Mouse (Mus musculus) hindbrain, embryonic 14.5 days (tissue): ENCODE results near the gene Armh3. TPM values are rescaled to one million over a fixed set of nuclear protein-coding genes. Genes with fewer than 3 reads are reported as not detected.
A peak's percentile ranks its signal among the peaks of the same experiment; 100 is the strongest.

Source experiments
- ATAC-seq: fragments of 200-750 bp; cut with Nextera tagmentation; 2 replicates; pipeline ENCODE4 v1.8.0; 2017; ENCODE audit warnings: moderate number of reproducible peaks, mild to moderate bottlenecking, moderate TSS enrichment, moderate library complexity; ENCODE audit not compliant: low FRiP score
- DNase-seq: peaks from one replicate; pipeline ENCODE4 v3.0.0-alpha.2; 2015; ENCODE audit warnings: low spot score
- H3K27ac ChIP-seq: fragments of 300-500 bp; sonication (generic); 2 replicates; pipeline ENCODE4 v1.5.1; 2014; ENCODE audit warnings: mild to moderate bottlenecking, moderate library complexity
- H3K27me3 ChIP-seq: fragments of 300-500 bp; sonication (generic); 2 replicates; pipeline ENCODE4 v1.6.1; 2014; ENCODE audit warnings: mild to moderate bottlenecking, low read length, mixed read lengths; ENCODE audit not compliant: control insufficient read depth, insufficient read depth
- H3K36me3 ChIP-seq: fragments of 300-500 bp; sonication (generic); replicated peaks from 2 replicates; pipeline ENCODE4 v1.6.1; 2014; ENCODE audit not compliant: control insufficient read depth, insufficient read depth
- H3K4me1 ChIP-seq: fragments of 300-500 bp; sonication (generic); replicated peaks from 2 replicates; pipeline ENCODE4 v1.6.1; 2014; ENCODE audit warnings: antibody characterized with exemption, low read length, mixed read lengths; ENCODE audit not compliant: control insufficient read depth, insufficient read depth
- H3K4me2 ChIP-seq: fragments of 300-500 bp; sonication (generic); replicated peaks from 2 replicates; pipeline ENCODE4 v1.6.1; 2014; ENCODE audit warnings: mild to moderate bottlenecking, moderate library complexity
- H3K4me3 ChIP-seq: fragments of 300-500 bp; sonication (generic); replicated peaks from 2 replicates; pipeline ENCODE4 v1.5.1; 2014; ENCODE audit warnings: mild to moderate bottlenecking, low read length
- H3K9ac ChIP-seq: fragments of 300-500 bp; sonication (generic); 2 replicates; pipeline ENCODE4 v1.6.1; 2014
- H3K9me3 ChIP-seq: fragments of 300-500 bp; sonication (generic); 2 replicates; pipeline ENCODE4 v1.6.1; 2016; ENCODE audit warnings: low read length; ENCODE audit not compliant: control insufficient read depth
- WGBS: fragments of 180-500 bp; shearing (Covaris S2); extraction: QIAGEN DNeasy Blood & Tissue Kit; methylation state at CpG from one replicate; pipeline ENCODE4 v1.1.7; 2014; 5-methylcytosine and 5-hydroxymethylcytosine counted together
- polyA plus RNA-seq: library from polyadenylated mRNA; unstranded; fragments of >200 nt; fragmentation: Nextera tagmentation; extraction: Ambion mirVana; gene quantifications from 2 replicates; pipeline ENCODE4 v1.2.1, GENCODE M21; 2014

The Armh3 gene
- polyA plus RNA-seq, 1 experiment from 2014 or later: 18.7 TPM

GRCm38 (mm10) chr19:46016023-46016422 is 17.7 kb upstream of the Armh3 start:
- Histone ChIP-seq H3K27ac (no peak overlapping the region), H3K27me3 (no peaks in the 10 kb centered on the region), H3K4me3 (no peak overlapping the region), H3K4me2 (no peak overlapping the region), H3K36me3 (no peaks in the 10 kb centered on the region), H3K9me3 (no peaks in the 10 kb centered on the region), H3K9ac (no peak overlapping the region), H3K4me1 (no peaks in the 10 kb centered on the region)
- WGBS: 80% methylated on average over 2 of the region's 2 CpGs
- no peak for ATAC-seq
- DNase-seq: no peak

- ATAC-seq (no peak; the same call in 1 of the 2 replicates), DNase-seq (peak; percentile 87)
- no peak overlapping the region for H3K4me2 ChIP-seq
- no peak overlapping the region for H3K27ac ChIP-seq
- H3K9me3 ChIP-seq: no peaks in the 10 kb centered on the region
- no peak overlapping the region for H3K4me3 ChIP-seq
- H3K9ac ChIP-seq: no peak overlapping the region
- no peaks in the 10 kb centered on the region for H3K27me3 ChIP-seq
- no peaks in the 10 kb centered on the region for H3K4me1 ChIP-seq
- no peaks in the 10 kb centered on the region for H3K36me3 ChIP-seq
- whole genome bisulfite sequencing: 42% methylated on average over 12 of the region's 12 CpGs
Measured at GRCm38 (mm10) chr19:46014572-46015178, 16.4 kb upstream of the Armh3 start.

- Histone ChIP-seq H3K27me3 (peaks cover 17% of the 10 kb centered on the region; the same call in 1 of the 2 replicates), H3K9me3 (no peaks in the 10 kb centered on the region), H3K4me2 (no peak overlapping the region), H3K36me3 (no peaks in the 10 kb centered on the region), H3K4me3 (no peak overlapping the region), H3K9ac (no peak overlapping the region), H3K27ac (no peak overlapping the region), H3K4me1 (peaks cover 13% of the 10 kb centered on the region)
- 86% methylated on average over 7 of the region's 7 CpGs for WGBS
- DNase-seq (no peak), ATAC-seq (no peak)
Measured at GRCm38 (mm10) chr19:46005680-46006079, 7.4 kb upstream of the Armh3 start.

GRCm38 (mm10) chr19:46004814-46005466 is 6.7 kb upstream of the Armh3 start:
- Histone ChIP-seq H3K27ac (no peak overlapping the region), H3K4me1 (peaks cover 13% of the 10 kb centered on the region), H3K36me3 (no peaks in the 10 kb centered on the region), H3K27me3 (peaks cover 17% of the 10 kb centered on the region; the same call in 1 of the 2 replicates), H3K4me3 (no peak overlapping the region), H3K9ac (no peak overlapping the region), H3K9me3 (no peaks in the 10 kb centered on the region), H3K4me2 (no peak overlapping the region)
- ATAC-seq (0 out of 2 replicates have a peak, but pooled peaks have one; percentile 21), DNase-seq (no peak)
- WGBS: 73% methylated on average over 17 of the region's 17 CpGs

- DNase-seq: peak; percentile 51
- 1% methylated on average over 70 of the region's 70 CpGs for WGBS
- peaks cover 17% of the 10 kb centered on the region; the same call in 1 of the 2 replicates for H3K27me3 ChIP-seq
- no peaks in the 10 kb centered on the region for H3K36me3 ChIP-seq
- H3K4me2 ChIP-seq: peak within 1 kb of the TSS; percentile 89
- H3K4me1 ChIP-seq: peaks cover 13% of the 10 kb centered on the region
- H3K27ac ChIP-seq: no peak within 1 kb of the TSS
- H3K9me3 ChIP-seq: no peaks in the 10 kb centered on the region
- H3K4me3 ChIP-seq: peak within 1 kb of the TSS; percentile 46
- peak within 1 kb of the TSS; percentile 60 for H3K9ac ChIP-seq
- peak; percentile 54; the same call in 1 of the 2 replicates for ATAC-seq
Measured at GRCm38 (mm10) chr19:46003371-46004226, 5.3 kb upstream of the Armh3 start, which contains the start of gene Hps6. TSS of gene Hps6 (plus strand) at chr19:46003508.

GRCm38 (mm10) chr19:46002279-46002678 is 4.0 kb upstream of the Armh3 start:
- no peak overlapping the region for H3K27ac ChIP-seq
- H3K27me3 ChIP-seq: peaks cover 17% of the 10 kb centered on the region; the same call in 1 of the 2 replicates
- ATAC-seq (no peak), DNase-seq (no peak)
- H3K36me3 ChIP-seq: no peaks in the 10 kb centered on the region
- no peak overlapping the region for H3K4me2 ChIP-seq
- H3K9me3 ChIP-seq: no peaks in the 10 kb centered on the region
- WGBS: 87% methylated on average over 9 of the region's 9 CpGs
- H3K4me3 ChIP-seq: no peak overlapping the region
- peaks cover 19% of the 10 kb centered on the region for H3K4me1 ChIP-seq
- H3K9ac ChIP-seq: no peak overlapping the region

GRCm38 (mm10) chr19:45999378-45999777 is 1.1 kb upstream of the Armh3 start:
- H3K4me1 ChIP-seq: peaks cover 24% of the 10 kb centered on the region
- H3K27me3 ChIP-seq: peaks cover 17% of the 10 kb centered on the region; the same call in 1 of the 2 replicates
- H3K4me3 ChIP-seq: no peak overlapping the region
- no peak overlapping the region for H3K27ac ChIP-seq
- 0 out of 2 replicates have a peak, but pooled peaks cover 3% of the 10 kb centered on the region for H3K36me3 ChIP-seq
- WGBS: 70% methylated on average over 1 of the region's 1 CpGs
- H3K9ac ChIP-seq: no peak overlapping the region
- peak overlapping the region; percentile 77; the same call in 1 of the 2 replicates for H3K4me2 ChIP-seq
- no peak for DNase-seq
- no peak for ATAC-seq
- no peaks in the 10 kb centered on the region for H3K9me3 ChIP-seq

- Histone ChIP-seq H3K4me3 (peak overlapping the region; percentile 61), H3K4me1 (peaks cover 20% of the 10 kb centered on the region), H3K9me3 (no peaks in the 10 kb centered on the region), H3K27ac (peak overlapping the region; percentile 97), H3K27me3 (peaks cover 13% of the 10 kb centered on the region; the same call in 1 of the 2 replicates), H3K9ac (peak overlapping the region; percentile 93), H3K36me3 (0 out of 2 replicates have a peak, but pooled peaks cover 3% of the 10 kb centered on the region), H3K4me2 (peak overlapping the region; percentile 77)
- DNase-seq (no peak), ATAC-seq (peak; percentile 32; the same call in 1 of the 2 replicates)
- WGBS: 20% methylated on average over 8 of the region's 8 CpGs
Measured at GRCm38 (mm10) chr19:45998694-45999217, 468 bp upstream of the Armh3 start.
